9 mouse cellular contexts compared by ENCODE assay signal in the genomic region with DNA sequence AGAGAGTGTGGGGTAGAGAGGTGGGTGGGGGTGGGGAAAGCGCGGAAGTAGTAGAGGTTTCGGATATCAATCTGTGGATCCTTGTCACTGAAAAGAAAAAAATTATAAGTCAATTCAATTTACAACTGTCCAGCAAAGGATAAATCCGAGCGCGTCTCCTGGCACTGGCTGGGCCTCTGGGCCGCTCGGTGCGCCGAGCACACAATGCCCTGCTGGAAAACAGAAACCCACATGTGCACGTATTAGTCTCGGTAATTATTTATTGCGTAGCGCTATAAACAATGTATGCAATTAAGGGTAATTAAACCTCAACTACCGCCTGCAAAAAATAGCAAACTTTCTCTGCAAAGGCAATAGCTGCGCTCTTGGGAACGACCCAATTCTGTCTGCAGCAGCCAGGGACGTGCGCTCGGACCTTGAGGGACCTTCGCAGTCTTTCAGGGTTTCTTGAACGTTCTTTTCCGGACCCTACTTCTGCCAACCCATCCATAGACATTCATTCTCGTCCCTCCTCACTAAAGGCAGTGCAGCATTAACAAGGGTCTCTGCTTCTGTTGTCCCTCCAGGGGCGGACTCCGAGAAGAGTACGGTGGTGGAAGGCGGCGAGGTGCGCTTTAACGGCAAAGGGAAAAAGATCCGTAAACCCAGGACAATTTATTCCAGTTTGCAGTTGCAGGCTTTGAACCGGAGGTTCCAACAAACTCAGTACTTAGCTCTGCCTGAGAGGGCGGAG. TPM values are rescaled to one million over a fixed set of nuclear protein-coding genes. Genes with fewer than 3 reads are reported as not detected.
A peak's percentile ranks its signal among the peaks of the same experiment; 100 is the strongest.
DNase-seq lines count a peak whose midpoint lies in the region; ATAC-seq and TF ChIP-seq lines count a peak whose summit lies in the region.
"Had no signal": no experiment of that assay in that cellular context is flagged by ENCODE, and none has a peak within 500 bp of the region (broad histone marks: within the 10 kb centered on the region; RNA-seq: fewer than 3 reads in every experiment).

No protein-coding gene starts in this region.

- peak overlapping the region; percentile 18; the same call in 1 of the 2 replicates for H3K9ac ChIP-seq in embryonic facial prominence, embryonic 15.5 days
- no peak overlapping the region for H3K9ac ChIP-seq in limb, embryonic 13.5 days

- no peak for ATAC-seq in embryonic facial prominence, embryonic 15.5 days (ENCODE audit: insufficient number of reproducible peaks, low FRiP score, low TSS enrichment, low read depth)
- ATAC-seq in limb, embryonic 13.5 days (ENCODE audit: low FRiP score, low read depth), result no peak
- ATAC-seq in activated CD4-positive, CD25-positive, alpha-beta regulatory T cell, adult 4 months, result no peak

- peak overlapping the region; percentile 65 for H3ac ChIP-seq in C2C12 (ENCODE audit: control insufficient read depth, insufficient read length, low read depth)

- DNase-seq in gastrocnemius, adult 2 months, result no peak
- DNase-seq in gastrocnemius, adult 8-10 months (ENCODE audit: low spot score in 2 of 2), result no peak
- no peak for DNase-seq in right cerebral cortex, postnatal 36 days (ENCODE audit: low spot score in 2 of 2)
- DNase-seq in layer of hippocampus, adult 8-10 months (ENCODE audit: low spot score in 2 of 2), result no peak

- H3K27me3 ChIP-seq in C2C12 (ENCODE audit: control insufficient read depth, insufficient read depth, insufficient read length), result no peaks in the 10 kb centered on the region
- peaks cover 96% of the 10 kb centered on the region for H3K27me3 ChIP-seq in embryonic facial prominence, embryonic 15.5 days
- peaks cover 98% of the 10 kb centered on the region for H3K27me3 ChIP-seq in limb, embryonic 13.5 days

- peaks cover 1% of the 10 kb centered on the region for H3K79me3 ChIP-seq in C2C12 (ENCODE audit: low read depth)

- H3K4me1 ChIP-seq in embryonic facial prominence, embryonic 15.5 days, result peaks cover 38% of the 10 kb centered on the region
- peaks cover 21% of the 10 kb centered on the region for H3K4me1 ChIP-seq in limb, embryonic 13.5 days

- TF ChIP-seq CTCF in gastrocnemius, adult 2 months (IDR thresholded peaks at IDR 0.05), result no peak
- TF ChIP-seq CTCF in C2C12 (IDR thresholded peaks at IDR 0.05; ENCODE audit: control insufficient read depth, insufficient read depth, insufficient read length), result no peak

- peaks cover 6% of the 10 kb centered on the region for H3K79me2 ChIP-seq in C2C12 (ENCODE audit: control insufficient read depth, insufficient read depth)

- H3K36me3 ChIP-seq in C2C12 (ENCODE audit: control insufficient read depth, insufficient read depth), result peaks cover 4% of the 10 kb centered on the region
- no peaks in the 10 kb centered on the region for H3K36me3 ChIP-seq in embryonic facial prominence, embryonic 15.5 days
- no peaks in the 10 kb centered on the region for H3K36me3 ChIP-seq in limb, embryonic 13.5 days

- H3K4me3 ChIP-seq in gastrocnemius, adult 2 months, result peak overlapping the region; percentile 67
- H3K4me3 ChIP-seq in C2C12 (ENCODE audit: insufficient read depth, poor library complexity, severe bottlenecking), result peak overlapping the region; percentile 49
- H3K4me3 ChIP-seq in embryonic facial prominence, embryonic 15.5 days (replicated peaks), result peak overlapping the region; percentile 53
- peak overlapping the region; percentile 52 for H3K4me3 ChIP-seq in limb, embryonic 13.5 days

- 3% methylated on average over 34 of the region's 34 CpGs for WGBS in embryonic facial prominence, embryonic 15.5 days
- under 1% methylated on average over 34 of the region's 34 CpGs for WGBS in limb, embryonic 13.5 days

- H3K27ac ChIP-seq in gastrocnemius, adult 2 months, result no peak overlapping the region
- H3K27ac ChIP-seq in embryonic facial prominence, embryonic 15.5 days (replicated peaks), result 0 out of 2 replicates have a peak overlapping the region, but pooled peaks have one; percentile 2
- no peak overlapping the region for H3K27ac ChIP-seq in limb, embryonic 13.5 days
- H3K27ac ChIP-seq: macrophage had no signal

- intact Hi-C loops in gastrocnemius, adult 2 months (cut with DNase I), result no loop called here

- H3K9me3 ChIP-seq in embryonic facial prominence, embryonic 15.5 days (replicated peaks), result no peaks in the 10 kb centered on the region
- H3K9me3 ChIP-seq in limb, embryonic 13.5 days, result no peaks in the 10 kb centered on the region

- peak overlapping the region; percentile 88 for H3K4me2 ChIP-seq in embryonic facial prominence, embryonic 15.5 days (replicated peaks)
- peak overlapping the region; percentile 88 for H3K4me2 ChIP-seq in limb, embryonic 13.5 days (replicated peaks)

TF ChIP-seq in C2C12, 6 proteins besides CTCF, POLR2A, EP300 and RAD21:
- TF ChIP-seq USF1 (IDR thresholded peaks at IDR 0.05; ENCODE audit: low read depth) (no peak), MYOG (IDR thresholded peaks at IDR 0.05; ENCODE audit: control insufficient read depth, extremely low read depth, insufficient read length) (no peak), CEBPB (IDR thresholded peaks at IDR 0.05; ENCODE audit: low read depth) (no peak), MAX (IDR thresholded peaks at IDR 0.05) (no peak), MYOD1 (IDR thresholded peaks at IDR 0.05; ENCODE audit: control insufficient read depth, insufficient read length, low read depth) (no peak), FOSL1 (IDR thresholded peaks at IDR 0.05; ENCODE audit: insufficient read depth, low read length, poor library complexity, severe bottlenecking) (no peak)

RNA-seq across cellular contexts. Expression of a gene that starts 2.6 kb away (rescaled TPM):
- under 1 TPM in 1 of 2 experiments, not detected in 1; 0.11 TPM for total RNA-seq in gastrocnemius, adult 2 months (2021)
- total RNA-seq in gastrocnemius, adult 8-10 months (2022), result under 1 TPM in 1 of 4 experiments, not detected in 3; 0.12 TPM
- 4.9 TPM for polyA plus RNA-seq in C2C12 (2012; fragmentation: generic; extraction: Trizol)
- 9.7 and 12.5 TPM in 2 replicates for polyA plus RNA-seq in embryonic facial prominence, embryonic 15.5 days (2015; fragmentation: Nextera tagmentation; extraction: Ambion mirVana)
- 5.3 and 6.0 TPM in 2 replicates for polyA plus RNA-seq in limb, embryonic 13.5 days (2015; fragmentation: Nextera tagmentation; extraction: Ambion mirVana)
- total RNA-seq in layer of hippocampus, adult 8-10 months (2022), result 10 to 100 TPM; 14.0 to 16.3 (median 15.2) TPM
- not detected for polyA plus RNA-seq in activated CD4-positive, CD25-positive, alpha-beta regulatory T cell, adult 4 months (2017; shearing (Covaris generic))
- polyA plus RNA-seq: macrophage had no signal

RNA-seq across cellular contexts. Expression of a gene that starts 16.0 kb away (rescaled TPM):
- not detected for total RNA-seq in gastrocnemius, adult 2 months (2021)
- not detected for total RNA-seq in gastrocnemius, adult 8-10 months (2022)
- 16.0 TPM for polyA plus RNA-seq in C2C12 (2012; fragmentation: generic; extraction: Trizol)
- 6.2 and 8.5 TPM in 2 replicates for polyA plus RNA-seq in embryonic facial prominence, embryonic 15.5 days (2015; fragmentation: Nextera tagmentation; extraction: Ambion mirVana)
- polyA plus RNA-seq in limb, embryonic 13.5 days (2015; fragmentation: Nextera tagmentation; extraction: Ambion mirVana), result 3.7 and 4.4 TPM in 2 replicates
- 1 to 10 TPM; 3.6 to 4.9 (median 4.7) TPM for total RNA-seq in layer of hippocampus, adult 8-10 months (2022)
- not detected for polyA plus RNA-seq in activated CD4-positive, CD25-positive, alpha-beta regulatory T cell, adult 4 months (2017; shearing (Covaris generic))
- polyA plus RNA-seq: macrophage had no signal
